In the genomic region with DNA sequence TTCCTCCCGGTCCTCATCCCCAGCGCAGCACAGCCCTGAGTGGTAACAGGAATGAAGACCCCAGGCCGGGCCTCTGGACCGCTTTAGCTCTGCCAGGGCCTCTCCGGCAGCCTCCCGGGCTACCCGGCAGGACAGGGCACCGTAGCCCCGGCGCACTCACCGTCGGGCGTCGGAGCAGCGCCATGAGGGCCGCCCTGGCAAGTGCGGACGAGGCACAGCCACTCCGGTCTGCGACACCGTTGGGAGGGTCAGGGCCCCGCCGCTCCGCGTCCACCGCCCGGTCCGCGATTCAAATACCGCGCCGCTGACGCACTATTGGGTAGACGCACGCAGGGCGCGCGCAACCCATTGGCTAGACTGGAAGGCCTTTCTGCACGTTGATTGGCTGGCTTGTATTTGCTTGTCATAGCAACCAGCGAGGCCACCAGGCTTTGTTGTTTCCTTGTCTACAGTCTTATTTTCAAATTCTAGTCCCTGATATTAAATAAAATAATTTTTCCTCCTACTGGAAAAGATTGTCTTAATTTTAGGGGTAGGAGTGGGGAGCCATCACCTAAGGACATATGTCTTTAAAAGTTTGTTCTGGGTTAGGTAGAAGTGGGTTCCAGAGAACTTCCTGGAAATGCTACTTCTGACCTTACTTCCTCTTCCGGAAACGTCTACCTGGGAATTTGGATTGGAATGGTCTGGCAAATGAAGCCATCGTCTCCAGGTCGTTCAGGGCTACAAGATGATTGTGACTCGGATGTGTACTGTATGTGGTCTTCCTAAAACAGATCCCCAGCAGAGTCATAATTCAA, we compare ENCODE assay signal across 8 mouse cellular contexts. TPM values are rescaled to one million over a fixed set of nuclear protein-coding genes. Genes with fewer than 3 reads are reported as not detected.
DNase-seq lines count a peak whose midpoint lies in the region; ATAC-seq and TF ChIP-seq lines count a peak whose summit lies in the region.

A gene (minus strand): TSS at position 291 of the 800 bp plus-strand sequence.

- peak; percentile 97 for DNase-seq in brain, embryonic 14.5 days (ENCODE audit: low read depth)
- DNase-seq in kidney, postnatal 0 days (ENCODE audit: low spot score), result peak; percentile 97
- DNase-seq in liver, embryonic 11.5 days (ENCODE audit: low spot score), result peak; percentile 91
- DNase-seq in naive thymus-derived CD4-positive, alpha-beta T cell, adult 2 months (ENCODE audit: low read depth), result peak; percentile 89

- H3K79me2 ChIP-seq in C2C12 (ENCODE audit: control insufficient read depth, insufficient read depth), result peaks cover 22% of the 10 kb centered on the region

- H3K27me3 ChIP-seq in C2C12 (ENCODE audit: control insufficient read depth, insufficient read depth, insufficient read length), result no peaks in the 10 kb centered on the region
- H3K27me3 ChIP-seq in heart, embryonic 12.5 days (replicated peaks), result no peaks in the 10 kb centered on the region
- H3K27me3 ChIP-seq in kidney, postnatal 0 days (ENCODE audit: insufficient read depth, low read length), result no peaks in the 10 kb centered on the region
- H3K27me3 ChIP-seq in liver, embryonic 11.5 days (replicated peaks; ENCODE audit: control insufficient read depth, insufficient read depth, low read length), result no peaks in the 10 kb centered on the region
- H3K27me3 ChIP-seq in stomach, embryonic 15.5 days (replicated peaks), result no peaks in the 10 kb centered on the region

- H3K9ac ChIP-seq in heart, embryonic 12.5 days, result peak within 1 kb of the TSS; percentile 77
- H3K9ac ChIP-seq in kidney, postnatal 0 days (ENCODE audit: low read depth, low read length), result peak within 1 kb of the TSS; percentile 75
- peak within 1 kb of the TSS; percentile 98 for H3K9ac ChIP-seq in liver, embryonic 11.5 days (ENCODE audit: low read depth, low read length)
- peak within 1 kb of the TSS; percentile 55; the same call in 1 of the 2 replicates for H3K9ac ChIP-seq in stomach, embryonic 15.5 days

- peaks cover 13% of the 10 kb centered on the region for H3K4me1 ChIP-seq in heart, embryonic 12.5 days (replicated peaks)
- no peaks in the 10 kb centered on the region for H3K4me1 ChIP-seq in kidney, postnatal 0 days (replicated peaks; ENCODE audit: insufficient read depth, low read length)
- H3K4me1 ChIP-seq in liver, embryonic 11.5 days (replicated peaks; ENCODE audit: control insufficient read depth, insufficient read depth, low read length), result peaks cover 4% of the 10 kb centered on the region; the same call in 1 of the 2 replicates
- H3K4me1 ChIP-seq in stomach, embryonic 15.5 days, result 0 out of 2 replicates have a peak, but pooled peaks cover 5% of the 10 kb centered on the region

- TF ChIP-seq POLR2A in brain, embryonic 14.5 days (IDR thresholded peaks at IDR 0.05; ENCODE audit: borderline replicate concordance, extremely low read depth, insufficient read depth, insufficient read length, poor library complexity, severe bottlenecking), result peak; percentile 41

- H3K79me3 ChIP-seq in C2C12 (ENCODE audit: low read depth), result peaks cover 4% of the 10 kb centered on the region

- peak within 1 kb of the TSS; percentile 55 for H3K4me3 ChIP-seq in C2C12 (ENCODE audit: insufficient read depth, poor library complexity, severe bottlenecking)
- H3K4me3 ChIP-seq in heart, embryonic 12.5 days, result peak within 1 kb of the TSS; percentile 72
- peak within 1 kb of the TSS; percentile 63 for H3K4me3 ChIP-seq in kidney, postnatal 0 days (replicated peaks; ENCODE audit: low read depth, low read length)
- peak within 1 kb of the TSS; percentile 92 for H3K4me3 ChIP-seq in liver, embryonic 11.5 days (ENCODE audit: low read depth, low read length)
- H3K4me3 ChIP-seq in stomach, embryonic 15.5 days (replicated peaks), result peak within 1 kb of the TSS; percentile 85

- H3K9me3 ChIP-seq in heart, embryonic 12.5 days (replicated peaks), result no peaks in the 10 kb centered on the region
- H3K9me3 ChIP-seq in kidney, postnatal 0 days (replicated peaks; ENCODE audit: low read length), result no peaks in the 10 kb centered on the region
- H3K9me3 ChIP-seq in liver, embryonic 11.5 days (ENCODE audit: control insufficient read depth, low read length), result no peaks in the 10 kb centered on the region
- no peaks in the 10 kb centered on the region for H3K9me3 ChIP-seq in stomach, embryonic 15.5 days

- peak; percentile 99 for ATAC-seq in erythroid progenitor cell, adult 5-6 weeks (replicated peaks; ENCODE audit: low FRiP score, poor library complexity, severe bottlenecking)
- ATAC-seq in heart, embryonic 12.5 days (ENCODE audit: insufficient number of reproducible peaks, low FRiP score), result peak; percentile 97
- peak; percentile 94 for ATAC-seq in kidney, postnatal 0 days (replicated peaks; ENCODE audit: low FRiP score, low read depth)
- peak; percentile 98 for ATAC-seq in liver, embryonic 11.5 days (replicated peaks; ENCODE audit: low FRiP score)
- peak; percentile 98 for ATAC-seq in stomach, embryonic 15.5 days (ENCODE audit: insufficient read depth, low FRiP score, low read depth)

- 3% methylated on average over 45 of the region's 45 CpGs for WGBS in heart, embryonic 12.5 days
- 1% methylated on average over 45 of the region's 45 CpGs for WGBS in kidney, postnatal 0 days
- WGBS in liver, embryonic 11.5 days, result 2% methylated on average over 45 of the region's 45 CpGs
- 2% methylated on average over 45 of the region's 45 CpGs for WGBS in stomach, embryonic 15.5 days

- H3K27ac ChIP-seq in heart, embryonic 12.5 days (ENCODE audit: poor library complexity, severe bottlenecking), result peak within 1 kb of the TSS; percentile 46
- 0 out of 2 replicates have a peak within 1 kb of the TSS, but pooled peaks have one; percentile 26 for H3K27ac ChIP-seq in kidney, postnatal 0 days
- H3K27ac ChIP-seq in liver, embryonic 11.5 days (ENCODE audit: low read depth, low read length), result peak within 1 kb of the TSS; percentile 91
- H3K27ac ChIP-seq in stomach, embryonic 15.5 days, result peak within 1 kb of the TSS; percentile 67

- TF ChIP-seq CTCF in C2C12 (IDR thresholded peaks at IDR 0.05; ENCODE audit: control insufficient read depth, insufficient read depth, insufficient read length), result no peak
- TF ChIP-seq CTCF in brain, embryonic 14.5 days (IDR thresholded peaks at IDR 0.05; ENCODE audit: borderline replicate concordance, extremely low read depth, insufficient read depth, insufficient read length), result no peak
- TF ChIP-seq CTCF in kidney, postnatal 0 days (IDR thresholded peaks at IDR 0.05; ENCODE audit: low read depth), result no peak

- H3K36me3 ChIP-seq in C2C12 (ENCODE audit: control insufficient read depth, insufficient read depth), result peaks cover 43% of the 10 kb centered on the region
- peaks cover 43% of the 10 kb centered on the region for H3K36me3 ChIP-seq in heart, embryonic 12.5 days
- H3K36me3 ChIP-seq in kidney, postnatal 0 days (ENCODE audit: insufficient read depth, low read length), result peaks cover 19% of the 10 kb centered on the region
- H3K36me3 ChIP-seq in liver, embryonic 11.5 days (ENCODE audit: control insufficient read depth, insufficient read depth, low read length), result peaks cover 30% of the 10 kb centered on the region
- H3K36me3 ChIP-seq in stomach, embryonic 15.5 days, result peaks cover 8% of the 10 kb centered on the region; the same call in 1 of the 2 replicates

- H3ac ChIP-seq in C2C12 (ENCODE audit: control insufficient read depth, insufficient read length, low read depth), result peak within 1 kb of the TSS; percentile 76

- peak within 1 kb of the TSS; percentile 80 for H3K4me2 ChIP-seq in heart, embryonic 12.5 days
- peak within 1 kb of the TSS; percentile 83 for H3K4me2 ChIP-seq in kidney, postnatal 0 days (ENCODE audit: low read length)
- peak within 1 kb of the TSS; percentile 75 for H3K4me2 ChIP-seq in liver, embryonic 11.5 days
- H3K4me2 ChIP-seq in stomach, embryonic 15.5 days, result peak within 1 kb of the TSS; percentile 91

TF ChIP-seq in C2C12, 6 proteins besides CTCF, POLR2A, EP300 and RAD21:
- TF ChIP-seq MAX (IDR thresholded peaks at IDR 0.05) (no peak), MYOD1 (IDR thresholded peaks at IDR 0.05; ENCODE audit: control insufficient read depth, insufficient read length, low read depth) (no peak), MYOG (IDR thresholded peaks at IDR 0.05; ENCODE audit: control insufficient read depth, extremely low read depth, insufficient read length) (no peak), CEBPB (IDR thresholded peaks at IDR 0.05; ENCODE audit: low read depth) (no peak), FOSL1 (IDR thresholded peaks at IDR 0.05; ENCODE audit: insufficient read depth, low read length, poor library complexity, severe bottlenecking) (no peak), USF1 (IDR thresholded peaks at IDR 0.05; ENCODE audit: low read depth) (no peak)

RNA-seq across cellular contexts. Expression of the gene that starts here (rescaled TPM):
- 80.8 TPM for polyA plus RNA-seq in C2C12 (2012; fragmentation: generic; extraction: Trizol)
- 28.6 and 49.2 TPM in 2 replicates for polyA plus RNA-seq in brain, embryonic 14.5 days (2012; rRNA removed)
- 314 and 369 TPM in 2 replicates for total RNA-seq in erythroid progenitor cell, adult 5-6 weeks (2015; ENCODE audit: low replicate concordance)
- total RNA-seq in erythroid progenitor cell, adult 5-6 weeks (2017; ENCODE audit: low replicate concordance), result 254 and 369 TPM in 2 replicates
- 152 and 156 TPM in 2 replicates for polyA plus RNA-seq in heart, embryonic 12.5 days (2016; fragmentation: Nextera tagmentation; extraction: Ambion mirVana)
- 127 and 130 TPM in 2 replicates for polyA plus RNA-seq in kidney, postnatal 0 days (2015; fragmentation: Nextera tagmentation; extraction: Ambion mirVana)
- 230 and 249 TPM in 2 replicates for polyA plus RNA-seq in liver, embryonic 11.5 days (2014; fragmentation: Nextera tagmentation; extraction: Ambion mirVana)
- polyA plus RNA-seq in stomach, embryonic 15.5 days (2015; fragmentation: Nextera tagmentation; extraction: Ambion mirVana), result 161 and 171 TPM in 2 replicates

Comparison
In these comparisons a context has a peak if more than half of its experiments do, and no peak if none do; other contexts are left out.
1. Peak in every context shown above with its lines: DNase-seq, ATAC-seq, H3K4me3 ChIP-seq and H3K27ac ChIP-seq.
2. H3K27ac ChIP-seq: peak in every context shown above with its lines; median percentile 91 in liver, embryonic 11.5 days; 67 in stomach, embryonic 15.5 days; 46 in heart, embryonic 12.5 days; 26 in kidney, postnatal 0 days.